Mouse (Mus musculus): Measurements from ENCODE around the gene Camk2g. TPM values are rescaled to one million over a fixed set of nuclear protein-coding genes. Genes with fewer than 3 reads are reported as not detected.
"Not testable (repeated sequence)": the region's sequence is repeated elsewhere in the genome, so short reads cannot be mapped to it uniquely, and the experiment has no call there.

Camk2g gene
- total RNA-seq, 2 experiments from 2014 or later, result 201 to 207 TPM

- DNase-seq (ENCODE audit: low spot score in 2 of 2), result peak; percentile 87 to 90
Observed at GRCm38 (mm10) chr14:20707201-20708190, 86.4 kb downstream of the Camk2g start, which contains the start of gene Zswim8. Gene Zswim8 (plus strand): TSS chr14:20707552.

- DNase-seq (ENCODE audit: low spot score in 2 of 2), result not testable (repeated sequence)
Observed at GRCm38 (mm10) chr14:20703461-20703860, 90.4 kb downstream of the Camk2g start.

GRCm38 (mm10) chr14:20702741-20703381 is 91.0 kb downstream of the Camk2g start, which contains the start of gene Chchd1:
Gene Chchd1 (plus strand): TSS chr14:20703006.
- DNase-seq (ENCODE audit: low spot score in 2 of 2), result peak; percentile 94 to 95

GRCm38 (mm10) chr14:20702096-20702740 is 91.7 kb downstream of the Camk2g start:
- no peak for DNase-seq (ENCODE audit: low spot score in 2 of 2)

- no peak for DNase-seq (ENCODE audit: low spot score in 2 of 2)
Observed at GRCm38 (mm10) chr14:20701554-20701953, 92.3 kb downstream of the Camk2g start.

- DNase-seq (ENCODE audit: low spot score in 2 of 2), result no peak
Observed at GRCm38 (mm10) chr14:20700362-20700761, 93.5 kb downstream of the Camk2g start.

- DNase-seq (ENCODE audit: low spot score in 2 of 2), result no peak
Observed at GRCm38 (mm10) chr14:20698515-20698914, 95.4 kb downstream of the Camk2g start.

GRCm38 (mm10) chr14:20696986-20697385 is 96.9 kb downstream of the Camk2g start:
- peak; percentile 49 to 70 for DNase-seq (ENCODE audit: low spot score in 2 of 2)

- peak in 1 of 2 experiments; percentile 16 for DNase-seq (ENCODE audit: low spot score in 2 of 2)
Observed at GRCm38 (mm10) chr14:20695761-20696520, 97.9 kb downstream of the Camk2g start.

GRCm38 (mm10) chr14:20694884-20695760 is 98.8 kb downstream of the Camk2g start, which contains the start of gene Fut11:
Gene Fut11 (plus strand): TSS chr14:20694968.
- peak; percentile 82 to 89 for DNase-seq (ENCODE audit: low spot score in 2 of 2)

GRCm38 (mm10) chr14:20694185-20694883 is 99.6 kb downstream of the Camk2g start:
- peak in 1 of 2 experiments; percentile 35 for DNase-seq (ENCODE audit: low spot score in 2 of 2)

GRCm38 (mm10) chr14:20693589-20694101 is 100.2 kb downstream of the Camk2g start:
- no peak for DNase-seq (ENCODE audit: low spot score in 2 of 2)

GRCm38 (mm10) chr14:20691772-20692171 is 102.1 kb downstream of the Camk2g start:
- DNase-seq (ENCODE audit: low spot score in 2 of 2), result no peak

GRCm38 (mm10) chr14:20689009-20689408 is 104.9 kb downstream of the Camk2g start:
- no peak for DNase-seq (ENCODE audit: low spot score in 2 of 2)

- no peak for DNase-seq (ENCODE audit: low spot score in 2 of 2)
Observed at GRCm38 (mm10) chr14:20686576-20686975, 107.3 kb downstream of the Camk2g start.
